Mouse (Mus musculus): ENCODE results near the gene Rbm33. TPM values are rescaled to one million over a fixed set of nuclear protein-coding genes. Genes with fewer than 3 reads are reported as not detected.

The Rbm33 gene
- total RNA-seq, 2 experiments from 2014 or later, result 57.8 to 74.8 TPM

GRCm38 (mm10) chr5:28459456-28460225 is 142.7 kb downstream of the Rbm33 start:
- no peak for DNase-seq (ENCODE audit: extremely low spot score in 1 of 2, low spot score in 1 of 2)

GRCm38 (mm10) chr5:28460556-28461350 is 143.8 kb downstream of the Rbm33 start:
- DNase-seq (ENCODE audit: extremely low spot score in 1 of 2, low spot score in 1 of 2), result no peak

- DNase-seq (ENCODE audit: extremely low spot score in 1 of 2, low spot score in 1 of 2), result no peak
Measured at GRCm38 (mm10) chr5:28461376-28461775, 144.5 kb downstream of the Rbm33 start.

- no peak for DNase-seq (ENCODE audit: extremely low spot score in 1 of 2, low spot score in 1 of 2)
Measured at GRCm38 (mm10) chr5:28462741-28463590, 146.0 kb downstream of the Rbm33 start.

GRCm38 (mm10) chr5:28463656-28464055 is 146.7 kb downstream of the Rbm33 start:
- no peak for DNase-seq (ENCODE audit: extremely low spot score in 1 of 2, low spot score in 1 of 2)

GRCm38 (mm10) chr5:28464361-28465098 is 147.6 kb downstream of the Rbm33 start:
- peak in 1 of 2 experiments; percentile 36 for DNase-seq (ENCODE audit: extremely low spot score in 1 of 2, low spot score in 1 of 2)

- DNase-seq (ENCODE audit: extremely low spot score in 1 of 2, low spot score in 1 of 2), result peak; percentile 45 to 50
Measured at GRCm38 (mm10) chr5:28465099-28465406, 148.1 kb downstream of the Rbm33 start.

- no peak for DNase-seq (ENCODE audit: extremely low spot score in 1 of 2, low spot score in 1 of 2)
Measured at GRCm38 (mm10) chr5:28465526-28465925, 148.6 kb downstream of the Rbm33 start.

- no peak for DNase-seq (ENCODE audit: extremely low spot score in 1 of 2, low spot score in 1 of 2)
Measured at GRCm38 (mm10) chr5:28466351-28466750, 149.4 kb downstream of the Rbm33 start.

GRCm38 (mm10) chr5:28466760-28467306 is 149.9 kb downstream of the Rbm33 start, which contains the start of gene Shh:
TSS of gene Shh (minus strand) at chr5:28467256.
- peak; percentile 19 to 39 for DNase-seq (ENCODE audit: extremely low spot score in 1 of 2, low spot score in 1 of 2)

Other genes starting within 250 kb of the Rbm33 start
- 10 to 100 TPM; 64.8 to 70.4 TPM for gene Insig1, start 245.8 kb upstream of the Rbm33 start, total RNA-seq (2021)
- gene En2, start 151.4 kb upstream of the Rbm33 start, total RNA-seq (2021), result under 1 TPM; 0.34 to 0.56 TPM
- gene Cnpy1, start 71.3 kb upstream of the Rbm33 start, total RNA-seq (2021), result under 1 TPM; 0.19 to 0.81 TPM
- gene Shh, start 150.1 kb downstream of the Rbm33 start, total RNA-seq (2021), result 1 to 10 TPM; 1.4 to 1.7 TPM